Mouse (Mus musculus) limb, embryonic 15.5 days (tissue): ENCODE measurements at regions not wholly inside any gene's neighbourhood (a gene's known extent, or its start where the extent isn't known, plus 50 kb on each side); places are given as distances from the start of the nearest gene placed in this dataset.

ENCODE experiments used
- ATAC-seq: fragments of 200-750 bp; cut with Nextera tagmentation; 2 replicates; pipeline ENCODE4 v1.8.0; 2017; ENCODE audit warnings: low read depth, moderate TSS enrichment; ENCODE audit not compliant: insufficient number of reproducible peaks, low FRiP score, low TSS enrichment
- H3K27ac ChIP-seq: fragments of 300-500 bp; sonication (generic); 2 replicates; pipeline ENCODE4 v1.5.1; 2015; ENCODE audit warnings: moderate library complexity, mild to moderate bottlenecking, inconsistent platforms
- H3K27me3 ChIP-seq: fragments of 300-500 bp; sonication (generic); 2 replicates; pipeline ENCODE4 v1.6.1; 2015; ENCODE audit warnings: inconsistent platforms
- H3K36me3 ChIP-seq: fragments of 300-500 bp; sonication (generic); 2 replicates; pipeline ENCODE4 v1.6.1; 2015; ENCODE audit warnings: inconsistent platforms
- H3K4me1 ChIP-seq: fragments of 300-500 bp; sonication (generic); 2 replicates; pipeline ENCODE4 v1.6.1; 2015; ENCODE audit warnings: inconsistent platforms
- H3K4me2 ChIP-seq: fragments of 300-500 bp; sonication (generic); 2 replicates; pipeline ENCODE4 v1.6.1; 2015; ENCODE audit warnings: mild to moderate bottlenecking, inconsistent platforms
- H3K4me3 ChIP-seq: fragments of 300-500 bp; sonication (generic); 2 replicates; pipeline ENCODE4 v1.5.1; 2015; ENCODE audit warnings: mild to moderate bottlenecking, inconsistent platforms
- H3K9ac ChIP-seq: fragments of 300-500 bp; sonication (generic); 2 replicates; pipeline ENCODE4 v1.6.1; 2015; ENCODE audit warnings: inconsistent platforms
- H3K9me3 ChIP-seq: fragments of 300-500 bp; sonication (generic); 2 replicates; pipeline ENCODE4 v1.6.1; 2016; ENCODE audit warnings: inconsistent platforms
- WGBS: fragments of 180-500 bp; shearing (Covaris S2); methylation state at CpG from one replicate; pipeline ENCODE4 v1.1.7; 2015; 5-methylcytosine and 5-hydroxymethylcytosine counted together

DNA sequence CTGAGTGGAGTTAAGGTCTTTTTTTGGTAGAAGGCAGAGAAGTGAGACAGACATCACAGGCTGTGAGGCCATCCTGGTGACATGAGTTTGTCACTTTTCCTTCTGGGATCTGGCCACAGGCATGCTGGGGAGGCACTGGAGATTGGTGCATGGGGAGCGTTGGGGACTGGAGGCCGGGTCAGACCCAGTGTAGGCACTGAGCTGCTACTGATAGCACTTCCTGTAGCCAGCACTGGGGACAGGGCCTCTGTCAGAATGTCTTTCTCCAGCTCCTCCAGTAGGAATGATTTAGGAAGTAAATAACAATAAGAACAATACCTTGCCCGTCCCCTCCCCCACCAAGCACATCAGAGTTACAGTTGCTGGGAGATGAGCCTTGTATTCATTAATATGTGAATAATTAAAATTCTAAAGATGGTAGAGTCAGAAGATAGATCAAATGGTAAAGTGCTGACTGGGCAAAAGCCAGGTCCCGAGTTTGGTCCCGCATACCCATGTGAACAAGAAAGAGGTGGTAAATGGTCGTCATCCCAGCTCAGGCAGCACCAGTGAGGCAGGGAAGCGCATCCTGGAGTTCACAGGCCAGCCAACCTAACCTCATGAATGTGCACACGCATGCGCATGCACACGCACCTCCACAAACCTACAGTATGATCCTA lies 510.9 kb upstream of the Atp11b start:
- H3K27ac ChIP-seq = no peak overlapping the region
- H3K36me3 ChIP-seq = no peaks in the 10 kb centered on the region
- H3K9ac ChIP-seq = no peak overlapping the region
- no peaks in the 10 kb centered on the region for H3K27me3 ChIP-seq
- no peak overlapping the region for H3K4me2 ChIP-seq
- 77% methylated on average over 10 of the region's 10 CpGs for WGBS
- H3K4me3 ChIP-seq = no peak overlapping the region
- no peaks in the 10 kb centered on the region for H3K9me3 ChIP-seq
- peaks cover 3% of the 10 kb centered on the region; the same call in 1 of the 2 replicates for H3K4me1 ChIP-seq
- ATAC-seq = no peak

DNA sequence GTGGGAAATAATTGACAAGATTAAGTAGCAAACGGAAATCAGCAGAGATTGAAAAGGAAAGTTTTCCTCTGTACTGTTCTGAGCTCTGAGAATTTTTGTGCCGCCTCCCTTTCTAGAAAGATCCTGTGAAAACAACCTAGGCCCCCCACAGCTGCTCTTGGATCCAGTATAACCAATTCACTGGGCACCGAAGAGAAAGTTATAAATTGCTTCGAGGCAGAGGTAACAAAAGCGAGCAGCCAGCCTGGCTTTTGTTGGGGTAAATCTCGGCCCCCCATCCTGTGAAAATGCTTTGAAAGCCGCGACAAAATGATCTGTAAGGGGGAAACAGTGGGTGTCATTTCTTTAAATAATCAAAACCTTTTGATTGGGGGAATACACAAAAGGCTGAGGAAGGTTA lies 508.9 kb upstream of the Atp11b start:
- ATAC-seq = no peak
- no peaks in the 10 kb centered on the region for H3K9me3 ChIP-seq
- H3K9ac ChIP-seq = no peak overlapping the region
- no peaks in the 10 kb centered on the region for H3K36me3 ChIP-seq
- no peaks in the 10 kb centered on the region for H3K27me3 ChIP-seq
- WGBS = 34% methylated on average over 8 of the region's 8 CpGs
- no peak overlapping the region for H3K4me2 ChIP-seq
- H3K27ac ChIP-seq = no peak overlapping the region
- no peak overlapping the region for H3K4me3 ChIP-seq
- H3K4me1 ChIP-seq = peaks cover 5% of the 10 kb centered on the region; the same call in 1 of the 2 replicates

DNA sequence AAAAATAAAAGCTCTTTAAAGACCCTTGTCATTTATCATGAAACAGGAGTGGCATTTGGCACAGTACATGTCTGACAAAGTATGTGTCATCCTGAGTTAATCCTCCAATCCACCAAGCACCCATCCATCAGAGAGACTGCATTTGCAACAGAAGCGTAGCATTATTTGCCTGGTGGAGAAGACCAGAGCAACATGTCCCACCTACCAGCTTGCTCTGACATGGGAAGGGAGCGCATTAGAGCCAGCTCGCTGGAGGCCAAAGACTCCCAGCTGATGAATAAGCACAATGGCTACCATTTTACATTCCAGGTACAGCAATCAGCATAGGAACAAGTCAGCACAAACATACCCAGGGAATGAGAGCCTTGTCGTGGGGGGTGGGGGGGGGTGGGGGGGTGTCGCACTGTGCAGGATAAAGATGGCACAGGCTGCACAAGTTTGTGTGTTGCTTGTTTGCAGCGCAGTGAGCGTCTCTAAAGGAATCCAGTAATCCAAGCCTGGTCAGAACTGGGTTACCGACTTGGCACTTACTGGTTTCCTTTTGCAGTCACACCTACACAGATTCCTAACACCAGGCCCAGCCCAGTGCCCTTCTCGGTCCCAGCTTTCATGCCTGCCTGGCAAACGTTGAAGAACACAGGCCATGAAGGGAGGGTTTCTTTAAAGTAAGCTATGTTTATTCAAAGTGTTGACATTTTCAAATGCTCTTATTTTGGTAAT lies 507.8 kb upstream of the Atp11b start:
- H3K36me3 ChIP-seq = no peaks in the 10 kb centered on the region
- no peak overlapping the region for H3K4me3 ChIP-seq
- no peak overlapping the region for H3K9ac ChIP-seq
- no peaks in the 10 kb centered on the region for H3K27me3 ChIP-seq
- WGBS = 74% methylated on average over 10 of the region's 10 CpGs
- H3K27ac ChIP-seq = no peak overlapping the region
- ATAC-seq = no peak
- peaks cover 5% of the 10 kb centered on the region; the same call in 1 of the 2 replicates for H3K4me1 ChIP-seq
- H3K9me3 ChIP-seq = no peaks in the 10 kb centered on the region
- H3K4me2 ChIP-seq = no peak overlapping the region

DNA sequence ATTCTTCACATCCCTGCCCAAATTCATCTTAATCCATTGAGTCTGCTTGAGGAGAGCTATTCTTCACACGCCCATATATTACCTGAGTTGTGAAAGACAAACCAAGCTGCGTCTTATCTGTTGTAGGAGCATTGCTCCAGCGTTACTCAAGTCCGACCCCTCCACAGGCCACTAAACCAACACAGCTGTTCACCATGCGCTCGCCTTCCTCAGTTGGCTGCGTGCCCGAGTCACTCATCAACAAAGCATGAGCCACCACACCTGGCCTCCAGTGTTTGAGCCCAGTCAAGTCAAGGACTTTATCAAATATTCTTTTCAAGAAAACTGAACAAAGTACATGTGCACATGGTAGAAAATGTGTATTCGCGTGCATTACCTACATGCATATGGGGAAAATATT lies 504.7 kb upstream of the Atp11b start:
- Histone ChIP-seq H3K4me3 (no peak overlapping the region), H3K9ac (no peak overlapping the region), H3K36me3 (no peaks in the 10 kb centered on the region), H3K9me3 (no peaks in the 10 kb centered on the region), H3K27me3 (no peaks in the 10 kb centered on the region), H3K4me2 (no peak overlapping the region), H3K4me1 (peaks cover 2% of the 10 kb centered on the region; the same call in 1 of the 2 replicates), H3K27ac (no peak overlapping the region)
- no peak for ATAC-seq
- WGBS = 45% methylated on average over 10 of the region's 10 CpGs

GRCm38 (mm10) chr3:35250092-35250749 lies 503.7 kb upstream of the Atp11b start:
- no peaks in the 10 kb centered on the region for H3K9me3 ChIP-seq
- no peak overlapping the region for H3K4me3 ChIP-seq
- ATAC-seq = no peak
- WGBS = 82% methylated on average over 14 of the region's 14 CpGs
- no peak overlapping the region for H3K27ac ChIP-seq
- no peak overlapping the region for H3K4me2 ChIP-seq
- no peaks in the 10 kb centered on the region for H3K36me3 ChIP-seq
- no peak overlapping the region for H3K9ac ChIP-seq
- H3K27me3 ChIP-seq = no peaks in the 10 kb centered on the region
- H3K4me1 ChIP-seq = peaks cover 2% of the 10 kb centered on the region; the same call in 1 of the 2 replicates

- Histone ChIP-seq H3K27ac (no peak overlapping the region), H3K4me1 (peaks cover 2% of the 10 kb centered on the region; the same call in 1 of the 2 replicates), H3K36me3 (no peaks in the 10 kb centered on the region), H3K9ac (no peak overlapping the region), H3K27me3 (no peaks in the 10 kb centered on the region), H3K4me2 (no peak overlapping the region), H3K9me3 (no peaks in the 10 kb centered on the region), H3K4me3 (no peak overlapping the region)
- no peak for ATAC-seq
- 36% methylated on average over 5 of the region's 5 CpGs for WGBS
Measured at GRCm38 (mm10) chr3:35253861-35254260, 500.0 kb upstream of the Atp11b start.

DNA sequence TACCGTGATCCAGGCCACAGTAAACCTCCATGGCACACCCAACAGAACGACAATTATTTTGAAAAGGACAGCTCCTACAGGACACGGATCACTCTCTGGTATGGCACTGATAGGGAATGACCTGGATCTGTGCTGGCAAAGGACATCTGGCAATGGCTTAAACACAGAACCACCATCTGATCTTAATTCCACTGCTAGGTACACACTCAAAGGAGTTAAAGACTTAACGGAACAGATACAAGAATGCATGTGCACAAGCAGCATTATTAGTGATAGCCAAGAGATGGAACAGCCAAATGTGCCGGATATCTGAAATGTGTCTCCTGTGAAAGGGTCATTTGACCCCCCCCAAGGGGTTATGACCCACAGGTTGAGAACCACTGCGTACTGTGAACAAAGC lies 493.0 kb upstream of the Atp11b start:
- no peaks in the 10 kb centered on the region for H3K36me3 ChIP-seq
- no peaks in the 10 kb centered on the region for H3K9me3 ChIP-seq
- H3K9ac ChIP-seq = no peak overlapping the region
- ATAC-seq = no peak
- H3K27ac ChIP-seq = no peak overlapping the region
- 76% methylated on average over 6 of the region's 6 CpGs for WGBS
- no peaks in the 10 kb centered on the region for H3K27me3 ChIP-seq
- no peak overlapping the region for H3K4me2 ChIP-seq
- H3K4me1 ChIP-seq = no peaks in the 10 kb centered on the region
- H3K4me3 ChIP-seq = no peak overlapping the region

GRCm38 (mm10) chr3:35268949-35269348 lies 485.0 kb upstream of the Atp11b start:
- ATAC-seq = no peak
- Histone ChIP-seq H3K27ac (no peak overlapping the region), H3K9me3 (no peaks in the 10 kb centered on the region), H3K36me3 (no peaks in the 10 kb centered on the region), H3K4me1 (peaks cover 6% of the 10 kb centered on the region; the same call in 1 of the 2 replicates), H3K4me2 (no peak overlapping the region), H3K9ac (no peak overlapping the region), H3K27me3 (no peaks in the 10 kb centered on the region), H3K4me3 (no peak overlapping the region)
- WGBS = 45% methylated on average over 4 of the region's 4 CpGs

DNA sequence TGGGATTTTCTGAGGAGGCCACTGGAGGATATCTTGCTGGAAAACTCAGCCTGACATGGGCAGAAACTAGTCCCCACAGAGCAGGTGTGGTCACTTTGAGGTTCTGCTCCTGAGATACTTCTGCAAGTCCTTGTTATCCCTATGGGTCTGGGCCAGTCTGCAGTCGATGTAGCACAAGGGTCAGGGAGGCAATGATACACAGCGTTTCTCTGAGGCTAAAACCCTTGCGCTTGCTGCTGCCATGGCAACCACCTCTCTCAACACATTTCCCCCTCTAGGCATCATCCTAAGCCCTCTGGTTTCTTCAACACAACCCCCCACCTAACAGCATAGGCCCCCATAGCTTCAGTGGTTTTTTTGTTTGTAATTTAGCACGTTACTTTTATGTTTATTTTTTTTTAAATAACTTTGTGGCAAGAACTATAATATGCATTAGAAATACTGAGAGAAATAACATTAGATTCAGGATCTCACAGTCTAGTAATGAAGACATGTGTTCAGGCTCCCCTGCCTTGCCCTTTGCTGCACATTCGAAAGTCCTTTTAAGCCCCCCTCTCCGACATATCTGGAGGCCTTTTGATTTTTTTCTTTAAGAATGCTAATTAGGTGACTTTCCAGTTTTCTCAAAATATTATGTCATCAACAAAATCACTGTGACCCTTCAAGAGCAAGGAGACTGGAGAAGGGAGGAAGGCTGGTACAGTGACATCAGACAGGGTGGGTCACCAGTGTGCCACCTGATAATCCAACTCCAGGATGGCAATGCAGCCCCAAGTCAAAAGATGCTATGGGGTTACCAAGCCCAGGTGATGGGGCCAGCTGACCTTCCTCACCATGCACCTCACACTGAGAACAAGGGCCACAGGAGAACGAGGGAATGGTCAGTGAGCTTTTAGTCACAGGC lies 483.7 kb upstream of the Atp11b start:
- Histone ChIP-seq H3K9ac (no peak overlapping the region), H3K9me3 (no peaks in the 10 kb centered on the region), H3K4me3 (no peak overlapping the region), H3K27me3 (no peaks in the 10 kb centered on the region), H3K27ac (no peak overlapping the region), H3K4me1 (peaks cover 6% of the 10 kb centered on the region; the same call in 1 of the 2 replicates), H3K4me2 (no peak overlapping the region), H3K36me3 (no peaks in the 10 kb centered on the region)
- WGBS = 59% methylated on average over 7 of the region's 7 CpGs
- no peak for ATAC-seq

DNA sequence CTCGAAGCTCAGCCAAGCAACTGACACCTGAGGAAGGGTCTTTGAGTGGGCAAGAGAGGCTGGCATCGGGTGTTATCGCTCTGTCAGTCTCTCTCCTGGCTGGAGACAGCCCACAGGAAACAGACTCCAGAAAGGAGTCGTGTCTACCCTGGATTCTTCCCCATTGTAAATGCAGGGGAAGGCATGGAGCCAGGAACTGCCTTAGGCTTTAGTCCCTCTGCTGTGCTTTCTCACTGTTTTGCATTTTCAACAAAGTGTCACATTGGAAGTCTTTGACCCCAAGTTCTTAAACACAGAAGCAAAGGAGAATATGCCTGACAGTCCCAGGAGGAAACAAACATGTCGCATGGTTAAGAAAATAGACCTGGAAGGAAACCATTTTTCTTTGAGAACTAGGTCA lies 480.4 kb upstream of the Atp11b start:
- Histone ChIP-seq H3K4me2 (no peak overlapping the region), H3K9ac (no peak overlapping the region), H3K4me1 (0 out of 2 replicates have a peak, but pooled peaks cover 2% of the 10 kb centered on the region), H3K36me3 (no peaks in the 10 kb centered on the region), H3K27me3 (no peaks in the 10 kb centered on the region), H3K9me3 (no peaks in the 10 kb centered on the region), H3K27ac (no peak overlapping the region), H3K4me3 (no peak overlapping the region)
- no peak for ATAC-seq
- 49% methylated on average over 5 of the region's 5 CpGs for WGBS

DNA sequence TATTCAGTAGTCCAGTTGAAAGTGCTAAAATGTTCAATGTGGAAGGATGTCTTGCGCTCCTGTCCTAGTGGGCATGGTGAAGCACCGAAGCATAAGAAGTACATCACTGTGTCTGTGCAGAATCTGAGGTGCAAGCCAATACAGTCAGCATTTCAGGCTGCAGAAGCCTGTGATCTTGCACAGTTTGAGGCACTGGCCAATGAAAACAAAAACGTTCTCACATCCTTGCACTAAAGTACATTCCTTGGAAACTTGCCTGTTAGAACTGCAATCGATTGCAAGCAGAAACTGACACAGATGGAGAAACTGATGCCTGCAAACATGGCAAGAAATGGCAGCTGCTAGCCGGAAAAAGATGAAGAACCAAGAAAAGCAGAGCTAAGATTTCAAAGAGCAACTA lies 472.9 kb upstream of the Atp11b start:
- H3K36me3 ChIP-seq = no peaks in the 10 kb centered on the region
- H3K9me3 ChIP-seq = no peaks in the 10 kb centered on the region
- H3K4me1 ChIP-seq = no peaks in the 10 kb centered on the region
- WGBS = 45% methylated on average over 5 of the region's 5 CpGs
- H3K9ac ChIP-seq = no peak overlapping the region
- no peak overlapping the region for H3K4me2 ChIP-seq
- ATAC-seq = no peak
- no peak overlapping the region for H3K4me3 ChIP-seq
- no peaks in the 10 kb centered on the region for H3K27me3 ChIP-seq
- H3K27ac ChIP-seq = no peak overlapping the region
